Mouse (Mus musculus) MEL (cell line): ENCODE measurements around the gene Ttc21b. TPM values are rescaled to one million over a fixed set of nuclear protein-coding genes. Genes with fewer than 3 reads are reported as not detected.

Experiments used
- DNase-seq: peaks from one replicate; pipeline ENCODE4 v3.0.0; 2011; ENCODE audit warnings: low read depth, low spot score
- H3K27ac ChIP-seq: 2 replicates; pipeline ENCODE4 v1.5.1; 2012; ENCODE audit warnings: low read depth, mild to moderate bottlenecking, control low read depth, low read length, moderate library complexity; ENCODE audit not compliant: control insufficient read depth
- H3K27me3 ChIP-seq, 2 experiments: fragments of 150-350 bp in 1 of 2; sonication (generic) in 1 of 2; 2 replicates each; pipeline ENCODE4 v1.6.1; 2012; ENCODE audit warnings: low read length in 2 of 2, mild to moderate bottlenecking in 2 of 2, improper control_type of control experiment in 1 of 2, moderate library complexity in 1 of 2; ENCODE audit not compliant: insufficient read depth in 2 of 2, control insufficient read depth in 1 of 2
- H3K36me3 ChIP-seq, 2 experiments: 2 replicates each; pipeline ENCODE4 v1.6.1; 2012 to 2014; ENCODE audit warnings: low read length in 2 of 2, improper control_type of control experiment in 1 of 2, inconsistent platforms in 1 of 2, mild to moderate bottlenecking in 1 of 2; ENCODE audit not compliant: insufficient read depth in 2 of 2, control insufficient read depth in 1 of 2
- H3K4me1 ChIP-seq, 2 experiments: fragments of 150-350 bp in 1 of 2; sonication (generic) in 1 of 2; 2 replicates each; pipeline ENCODE4 v1.6.1; 2012; ENCODE audit warnings: low read length in 2 of 2, improper control_type of control experiment in 1 of 2, mild to moderate bottlenecking in 1 of 2; ENCODE audit not compliant: insufficient read depth in 2 of 2, control insufficient read depth in 1 of 2
- H3K4me3 ChIP-seq, 2 experiments: fragments of 150-350 bp in 1 of 2; sonication (generic) in 1 of 2; 2 replicates each; pipeline ENCODE4 v1.5.1; 2012; ENCODE audit warnings: low read depth in 2 of 2, low read length in 2 of 2, mild to moderate bottlenecking in 2 of 2, moderate library complexity in 2 of 2, control low read depth in 1 of 2, improper control_type of control experiment in 1 of 2; ENCODE audit not compliant: control insufficient read depth in 1 of 2, insufficient read depth in 1 of 2
- H3K79me2 ChIP-seq: 2 replicates; pipeline ENCODE4 v1.6.1; 2012; ENCODE audit warnings: mild to moderate bottlenecking, low read length, moderate library complexity; ENCODE audit not compliant: control insufficient read depth, poor library complexity, insufficient read depth
- H3K9ac ChIP-seq: 2 replicates; pipeline ENCODE4 v1.6.1; 2012; ENCODE audit warnings: low read depth, mild to moderate bottlenecking, control low read depth, low read length, moderate library complexity; ENCODE audit not compliant: control insufficient read depth, poor library complexity, severe bottlenecking
- H3K9me3 ChIP-seq: fragments of 150-350 bp; sonication (generic); replicated peaks from 2 replicates; pipeline ENCODE4 v1.6.1; 2012; ENCODE audit warnings: mild to moderate bottlenecking, low read length, improper control_type of control experiment, moderate library complexity; ENCODE audit not compliant: insufficient read depth
- CHD1 ChIP-seq: IDR thresholded peaks from 2 replicates; pipeline ENCODE4 v1.6.1; 2012; ENCODE audit warnings: low read depth, mild to moderate bottlenecking, inconsistent platforms, low read length, improper control_type of control experiment
- EP300 ChIP-seq, 2 experiments: IDR thresholded peaks; 2 replicates each; pipeline ENCODE4 v1.6.1; 2011; ENCODE audit warnings: improper control_type of control experiment in 2 of 2, low read length in 2 of 2, low read depth in 1 of 2, mild to moderate bottlenecking in 1 of 2
- GABPA ChIP-seq: IDR thresholded peaks from 2 replicates; pipeline ENCODE4 v1.6.1; 2012; ENCODE audit warnings: low read depth, mild to moderate bottlenecking, inconsistent platforms, low read length, improper control_type of control experiment, moderate library complexity
- GATA1 ChIP-seq: IDR thresholded peaks from 2 replicates; pipeline ENCODE4 v1.6.1; 2011; ENCODE audit warnings: low read depth, low read length, improper control_type of control experiment
- MAFK ChIP-seq: IDR thresholded peaks from 2 replicates; pipeline ENCODE4 v1.6.1; 2011; ENCODE audit warnings: low read depth, mild to moderate bottlenecking, low read length, improper control_type of control experiment, borderline replicate concordance
- MAX ChIP-seq: IDR thresholded peaks from 2 replicates; pipeline ENCODE4 v1.6.1; 2011; ENCODE audit warnings: low read length, improper control_type of control experiment
- MXI1 ChIP-seq: IDR thresholded peaks from 2 replicates; pipeline ENCODE4 v1.6.1; 2011; ENCODE audit warnings: mild to moderate bottlenecking, low read depth, low read length, improper control_type of control experiment
- MYB ChIP-seq: IDR thresholded peaks from 2 replicates; pipeline ENCODE4 v1.6.1; 2011; ENCODE audit warnings: mild to moderate bottlenecking, low read depth, low read length, improper control_type of control experiment
- NELFE ChIP-seq: IDR thresholded peaks from 2 replicates; pipeline ENCODE4 v1.6.1; 2011; ENCODE audit warnings: low read depth, low read length, improper control_type of control experiment
- NRF1 ChIP-seq: IDR thresholded peaks from 2 replicates; pipeline ENCODE4 v1.6.1; 2014; ENCODE audit warnings: low read depth, mild to moderate bottlenecking, inconsistent platforms, low read length, improper control_type of control experiment, moderate library complexity; ENCODE audit not compliant: poor library complexity, insufficient read depth, severe bottlenecking
- POLR2A ChIP-seq, 2 experiments: IDR thresholded peaks; 2 replicates each; pipeline ENCODE4 v1.6.1; 2011 to 2012; ENCODE audit warnings: low read length in 2 of 2, mild to moderate bottlenecking in 2 of 2, control low read depth in 1 of 2, improper control_type of control experiment in 1 of 2, low read depth in 1 of 2, moderate library complexity in 1 of 2; ENCODE audit not compliant: control insufficient read depth in 1 of 2, insufficient read depth in 1 of 2, poor library complexity in 1 of 2
- POLR2AphosphoS2 ChIP-seq: IDR thresholded peaks from 2 replicates; pipeline ENCODE4 v1.6.1; 2011; ENCODE audit warnings: low read length, improper control_type of control experiment
- POLR2AphosphoS5 ChIP-seq: IDR thresholded peaks from 2 replicates; pipeline ENCODE4 v1.6.1; 2012; ENCODE audit warnings: low read depth, borderline replicate concordance, mild to moderate bottlenecking, inconsistent platforms, low read length, moderate library complexity, mixed read lengths
- RAD21 ChIP-seq: IDR thresholded peaks from 2 replicates; pipeline ENCODE4 v1.6.1; 2011; ENCODE audit warnings: mild to moderate bottlenecking, low read depth, low read length, improper control_type of control experiment
- RCOR1 ChIP-seq: IDR thresholded peaks from 2 replicates; pipeline ENCODE4 v1.6.1; 2012; ENCODE audit warnings: low read depth, mild to moderate bottlenecking, inconsistent platforms, low read length, improper control_type of control experiment
- TAL1 ChIP-seq: IDR thresholded peaks from 2 replicates; pipeline ENCODE4 v1.6.1; 2012; ENCODE audit warnings: mild to moderate bottlenecking, inconsistent platforms, low read length, moderate library complexity, mixed read lengths
- TBP ChIP-seq: IDR thresholded peaks from 2 replicates; pipeline ENCODE4 v1.8.0; 2011; ENCODE audit warnings: low read depth, low read length, improper control_type of control experiment
- TCF12 ChIP-seq: IDR thresholded peaks from 2 replicates; pipeline ENCODE4 v1.6.1; 2014; ENCODE audit warnings: low read depth, mild to moderate bottlenecking, inconsistent platforms, low read length, improper control_type of control experiment, moderate library complexity
- UBTF ChIP-seq: IDR thresholded peaks from 2 replicates; pipeline ENCODE4 v1.6.1; 2012; ENCODE audit warnings: low read depth, mild to moderate bottlenecking, inconsistent platforms, low read length, improper control_type of control experiment, moderate library complexity, borderline replicate concordance; ENCODE audit not compliant: insufficient read depth
- USF1 ChIP-seq: IDR thresholded peaks from 2 replicates; pipeline ENCODE4 v1.6.1; 2014; ENCODE audit warnings: low read depth, mild to moderate bottlenecking, inconsistent platforms, low read length, improper control_type of control experiment, moderate library complexity
- ZKSCAN1 ChIP-seq: IDR thresholded peaks from 2 replicates; pipeline ENCODE4 v1.6.1; 2012; ENCODE audit warnings: low read depth, mild to moderate bottlenecking, inconsistent platforms, low read length, improper control_type of control experiment, moderate library complexity
- ZMIZ1 ChIP-seq: IDR thresholded peaks from 2 replicates; pipeline ENCODE4 v1.6.1; 2012; ENCODE audit warnings: low read depth, mild to moderate bottlenecking, inconsistent platforms, low read length, improper control_type of control experiment, moderate library complexity
- ZNF384 ChIP-seq: IDR thresholded peaks from 2 replicates; pipeline ENCODE4 v1.6.1; 2012; ENCODE audit warnings: low read depth, mild to moderate bottlenecking, inconsistent platforms, low read length, improper control_type of control experiment
- polyA plus RNA-seq, 2 experiments: library from polyadenylated mRNA; stranded (reverse) in 1 of 2; unstranded in 1 of 2; fragments of >175 nt in 1 of 2; fragments of >200 nt in 1 of 2; gene quantifications; 2 replicates each; pipeline versions ENCODE4 v1.2.1 to v1.2.4; 2012; ENCODE audit warnings: low replicate concordance in 2 of 2, low read depth in 1 of 2; ENCODE audit not compliant: insufficient read length in 2 of 2, insufficient read depth in 1 of 2, missing spikeins in 1 of 2
- total RNA-seq: library from RNA; depleted of rRNA; stranded (reverse); fragments of 300-350 nt; gene quantifications from 2 replicates; pipeline ENCODE4 v1.2.3, GENCODE M21; 2012

Gene Ttc21b
- total and polyA plus RNA-seq, 3 experiments = not detected

DNA sequence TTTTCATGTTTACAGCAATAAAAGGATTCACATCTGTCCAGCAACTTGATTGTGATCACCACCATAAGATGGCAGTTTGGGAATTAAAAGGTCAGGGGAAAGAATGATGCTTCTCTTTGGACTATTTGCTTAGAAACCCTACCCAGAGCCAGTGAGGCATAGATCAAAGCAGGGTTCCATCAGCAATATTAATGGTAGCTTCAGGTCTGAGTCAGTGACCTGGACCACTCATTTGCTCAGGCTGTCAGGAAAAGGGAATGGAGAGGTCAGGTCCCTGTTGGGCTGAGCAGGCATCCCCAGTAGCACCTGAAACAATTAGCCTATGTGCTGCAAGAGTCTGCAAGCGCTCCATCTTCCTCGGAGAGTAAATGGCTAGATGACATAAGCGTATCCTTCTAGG is 84.8 kb downstream of the Ttc21b start:
- Histone ChIP-seq H3K9me3 (no peaks in the 10 kb centered on the region), H3K27me3 (no peaks in the 10 kb centered on the region), H3K27ac (no peak overlapping the region), H3K4me3 (no peak overlapping the region), H3K36me3 (no peaks in the 10 kb centered on the region), H3K79me2 (no peaks in the 10 kb centered on the region), H3K4me1 (no peaks in the 10 kb centered on the region), H3K9ac (no peak overlapping the region)
- no peak for TF ChIP-seq NELFE
- TF ChIP-seq MXI1 = no peak
- no peak for TF ChIP-seq RCOR1
- no peak for TF ChIP-seq MYB
- TF ChIP-seq RAD21 = no peak
- TF ChIP-seq USF1 = no peak
- TF ChIP-seq NRF1 = no peak
- no peak for TF ChIP-seq ZNF384
- TF ChIP-seq POLR2AphosphoS5 = no peak
- TF ChIP-seq EP300 (IDR thresholded peaks at IDR 0.05; ENCODE audit: low read depth in 1 of 2, low read length in 2 of 2) = no peak
- TF ChIP-seq TCF12 = no peak
- no peak for TF ChIP-seq TBP
- no peak for TF ChIP-seq GATA1
- TF ChIP-seq TAL1 = no peak
- TF ChIP-seq POLR2A (IDR thresholded peaks at IDR 0.05; ENCODE audit: control insufficient read depth in 1 of 2, insufficient read depth in 1 of 2, low read depth in 1 of 2, low read length in 2 of 2, poor library complexity in 1 of 2) = no peak
- no peak for TF ChIP-seq ZKSCAN1
- TF ChIP-seq ZMIZ1 = no peak
- TF ChIP-seq MAFK = no peak
- no peak for TF ChIP-seq POLR2AphosphoS2
- no peak for TF ChIP-seq GABPA
- no peak for DNase-seq

- H3K27ac ChIP-seq = no peak overlapping the region
- H3K9me3 ChIP-seq = no peaks in the 10 kb centered on the region
- no peak overlapping the region for H3K4me3 ChIP-seq
- no peak for DNase-seq
- H3K36me3 ChIP-seq = no peaks in the 10 kb centered on the region
- no peaks in the 10 kb centered on the region for H3K79me2 ChIP-seq
- no peaks in the 10 kb centered on the region for H3K4me1 ChIP-seq
- TF ChIP-seq MXI1 (no peak), MAX (no peak), CHD1 (no peak), POLR2AphosphoS5 (no peak), USF1 (no peak), GABPA (no peak), UBTF (no peak), ZKSCAN1 (no peak)
- no peaks in the 10 kb centered on the region for H3K27me3 ChIP-seq
- H3K9ac ChIP-seq = no peak overlapping the region
These were observed 85.7 kb downstream of the Ttc21b start for GRCm38 (mm10) chr2:66170721-66171120.
